Mouse (Mus musculus): ENCODE measurements around the gene Zbtb46. TPM values are rescaled to one million over a fixed set of nuclear protein-coding genes. Genes with fewer than 3 reads are reported as not detected.

The Zbtb46 gene
- polyA plus RNA-seq, 1 experiment: 9.7 TPM

DNA sequence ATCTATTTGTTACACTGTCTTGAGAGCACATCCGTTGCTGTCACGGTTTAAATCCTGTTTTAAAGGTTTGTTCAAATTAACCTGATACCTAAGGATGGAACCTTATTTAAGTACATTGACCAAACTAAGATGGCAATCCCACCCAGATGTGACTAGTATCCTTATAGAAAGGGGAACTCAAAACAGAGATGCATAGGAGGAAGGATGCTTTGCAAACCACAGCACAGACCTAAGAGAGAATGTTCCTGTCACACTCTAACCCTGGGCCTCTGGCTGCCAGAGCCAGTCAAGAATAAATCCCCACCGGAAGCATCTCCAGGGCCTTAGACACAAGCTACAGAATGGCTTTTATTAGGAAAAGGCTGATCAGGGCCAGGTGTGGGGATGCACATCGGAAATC is 21.1 kb downstream of the Zbtb46 start:
- H3K27ac ChIP-seq (ENCODE audit: control insufficient read depth, insufficient read depth, low read depth, low read length, poor library complexity): no peak overlapping the region
- WGBS: 69% methylated on average over 4 of the region's 4 CpGs
- H3K4me1 ChIP-seq (ENCODE audit: control insufficient read depth, insufficient read depth, low read length): no peaks in the 10 kb centered on the region
- no peak overlapping the region for H3K4me3 ChIP-seq (replicated peaks; ENCODE audit: control insufficient read depth, low read depth, low read length)
- TF ChIP-seq CTCF (IDR thresholded peaks at IDR 0.05; ENCODE audit: control insufficient read depth, insufficient read depth, low read length) (no peak), POLR2A (IDR thresholded peaks at IDR 0.05; ENCODE audit: borderline replicate concordance, control insufficient read depth, low read depth, low read length) (no peak)

DNA sequence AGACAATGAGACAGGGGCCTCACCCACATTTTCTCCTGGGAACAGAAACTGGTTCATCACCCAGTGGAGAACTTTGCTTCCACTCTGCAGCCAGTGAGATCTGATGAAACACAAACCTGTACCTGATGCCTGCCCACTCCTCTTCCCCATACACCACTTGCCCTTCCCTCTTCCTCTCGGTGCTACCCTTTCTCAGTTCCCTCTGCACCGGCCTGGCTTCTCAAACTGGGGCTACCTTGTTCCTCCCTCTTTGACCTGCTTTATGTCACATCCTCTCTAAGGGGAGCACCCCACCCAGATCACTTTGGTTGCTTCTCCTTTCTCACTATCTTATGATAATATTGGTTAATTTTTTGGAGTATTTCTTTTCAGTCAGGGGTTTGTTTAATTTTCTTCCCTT is 23.0 kb downstream of the Zbtb46 start:
- H3K4me1 ChIP-seq (ENCODE audit: control insufficient read depth, insufficient read depth, low read length): no peaks in the 10 kb centered on the region
- no peak overlapping the region for H3K4me3 ChIP-seq (replicated peaks; ENCODE audit: control insufficient read depth, low read depth, low read length)
- 16% methylated on average over 2 of the region's 2 CpGs for WGBS
- TF ChIP-seq CTCF (IDR thresholded peaks at IDR 0.05; ENCODE audit: control insufficient read depth, insufficient read depth, low read length) (no peak), POLR2A (IDR thresholded peaks at IDR 0.05; ENCODE audit: borderline replicate concordance, control insufficient read depth, low read depth, low read length) (no peak)
- H3K27ac ChIP-seq (ENCODE audit: control insufficient read depth, insufficient read depth, low read depth, low read length, poor library complexity): no peak overlapping the region

DNA sequence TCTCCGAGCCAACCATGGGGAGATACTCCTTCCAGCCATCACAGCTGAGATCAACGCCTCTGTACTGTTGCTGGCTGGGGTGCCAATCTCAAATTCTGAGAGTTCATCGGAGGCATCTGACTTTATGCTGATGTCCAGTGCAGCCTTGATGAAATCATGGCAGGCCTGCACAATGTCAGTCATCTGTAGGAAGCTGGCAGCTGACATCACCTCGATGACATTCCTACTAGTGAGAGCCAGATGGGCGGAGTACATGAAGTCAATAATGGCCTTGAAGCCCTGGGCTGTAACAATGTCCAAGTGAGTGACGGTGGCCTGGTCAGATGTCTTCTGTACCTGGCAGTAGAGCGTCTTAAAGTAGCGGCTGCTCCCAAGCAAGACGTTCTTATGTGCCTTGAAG is 35.4 kb downstream of the Zbtb46 start:
- no peak for TF ChIP-seq CTCF (IDR thresholded peaks at IDR 0.05; ENCODE audit: control insufficient read depth, insufficient read depth, low read length)
- no peak for TF ChIP-seq POLR2A (IDR thresholded peaks at IDR 0.05; ENCODE audit: borderline replicate concordance, control insufficient read depth, low read depth, low read length)
- Histone ChIP-seq H3K4me3 (replicated peaks; ENCODE audit: control insufficient read depth, low read depth, low read length) (no peak overlapping the region), H3K4me1 (ENCODE audit: control insufficient read depth, insufficient read depth, low read length) (peaks cover 1% of the 10 kb centered on the region; the same call in 1 of the 2 replicates), H3K27ac (ENCODE audit: control insufficient read depth, insufficient read depth, low read depth, low read length, poor library complexity) (no peak overlapping the region)
- 88% methylated on average over 9 of the region's 9 CpGs for WGBS

DNA sequence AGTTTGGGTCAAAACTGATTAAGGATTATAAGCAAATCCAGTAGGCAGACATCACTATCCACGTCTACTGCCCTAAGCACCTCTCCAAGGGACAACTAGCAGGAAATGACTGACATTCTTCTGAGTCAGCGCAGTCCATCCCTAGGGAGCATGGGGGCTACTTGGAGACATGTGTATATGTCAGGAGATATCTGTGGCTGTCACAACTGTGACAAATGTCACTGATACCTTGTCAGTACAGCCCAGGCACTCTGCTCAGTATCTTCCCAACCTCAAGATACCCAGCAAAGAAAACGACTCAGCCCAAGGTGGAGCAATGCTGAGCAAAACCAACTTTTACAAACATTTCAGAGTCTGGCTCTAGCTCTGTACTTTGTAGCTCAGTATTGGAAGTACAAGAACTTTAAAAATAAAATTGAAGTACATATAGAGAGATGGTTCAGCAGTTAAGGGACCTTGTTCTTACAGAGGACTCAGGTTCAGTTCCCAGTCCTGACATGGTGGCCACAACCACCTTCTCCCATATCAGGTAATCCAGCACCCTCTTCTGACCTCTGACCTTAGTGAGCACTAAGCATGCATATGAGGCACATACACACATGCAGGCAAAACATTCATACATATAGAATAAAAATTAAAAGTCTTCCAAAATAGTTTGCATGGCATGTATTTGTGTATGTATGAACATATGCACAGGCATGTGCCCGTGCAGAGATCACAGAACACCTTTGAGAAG is 38.2 kb downstream of the Zbtb46 start:
- TF ChIP-seq POLR2A (IDR thresholded peaks at IDR 0.05; ENCODE audit: borderline replicate concordance, control insufficient read depth, low read depth, low read length) (no peak), CTCF (IDR thresholded peaks at IDR 0.05; ENCODE audit: control insufficient read depth, insufficient read depth, low read length) (no peak)
- Histone ChIP-seq H3K27ac (ENCODE audit: control insufficient read depth, insufficient read depth, low read depth, low read length, poor library complexity) (no peak overlapping the region), H3K4me1 (ENCODE audit: control insufficient read depth, insufficient read depth, low read length) (peaks cover 1% of the 10 kb centered on the region; the same call in 1 of the 2 replicates), H3K4me3 (replicated peaks; ENCODE audit: control insufficient read depth, low read depth, low read length) (no peak overlapping the region)
- 59% methylated on average over 4 of the region's 4 CpGs for whole genome bisulfite sequencing

DNA sequence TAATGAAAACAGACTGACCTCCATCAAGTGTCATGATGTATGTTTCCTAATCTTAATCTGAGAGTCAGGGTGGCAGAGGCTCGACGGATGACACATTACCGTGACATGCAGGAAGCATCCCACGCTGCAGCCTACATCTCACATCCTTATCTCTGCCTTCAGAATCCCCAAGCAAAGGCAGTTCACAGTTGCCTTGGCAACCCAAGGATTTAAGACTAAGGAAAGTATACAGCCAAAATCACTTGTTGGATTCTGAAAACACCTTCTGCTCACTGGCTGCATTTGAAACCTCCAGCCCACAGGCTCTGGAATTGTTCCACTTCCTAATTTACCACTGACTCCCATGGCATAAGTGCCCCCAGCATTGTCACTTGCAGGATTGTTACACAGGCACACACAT is 38.8 kb downstream of the Zbtb46 start:
- Histone ChIP-seq H3K4me1 (ENCODE audit: control insufficient read depth, insufficient read depth, low read length) (peaks cover 1% of the 10 kb centered on the region; the same call in 1 of the 2 replicates), H3K4me3 (replicated peaks; ENCODE audit: control insufficient read depth, low read depth, low read length) (no peak overlapping the region), H3K27ac (ENCODE audit: control insufficient read depth, insufficient read depth, low read depth, low read length, poor library complexity) (no peak overlapping the region)
- WGBS: 57% methylated on average over 4 of the region's 4 CpGs
- TF ChIP-seq POLR2A (IDR thresholded peaks at IDR 0.05; ENCODE audit: borderline replicate concordance, control insufficient read depth, low read depth, low read length) (no peak), CTCF (IDR thresholded peaks at IDR 0.05; ENCODE audit: control insufficient read depth, insufficient read depth, low read length) (no peak)

DNA sequence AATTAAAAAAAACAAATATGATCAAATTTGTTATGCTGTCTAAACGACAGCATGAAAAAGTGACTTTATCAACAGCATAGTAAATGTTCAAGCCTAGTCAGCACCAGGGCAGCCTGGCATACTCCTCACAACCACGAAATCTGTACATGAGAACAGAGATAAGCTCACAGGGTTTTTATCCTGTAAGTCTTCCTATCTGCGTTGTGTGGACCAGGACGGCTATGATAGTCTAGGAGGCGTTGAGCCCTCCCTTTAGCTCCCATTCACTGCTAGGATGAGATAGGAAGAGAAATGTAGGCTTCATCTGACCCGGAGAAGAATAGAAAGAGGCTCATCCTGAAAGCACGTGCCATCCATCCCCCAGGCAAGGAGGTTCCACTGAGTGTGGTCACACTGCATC is 39.9 kb downstream of the Zbtb46 start:
- H3K27ac ChIP-seq (ENCODE audit: control insufficient read depth, insufficient read depth, low read depth, low read length, poor library complexity): no peak overlapping the region
- 53% methylated on average over 7 of the region's 7 CpGs for WGBS
- no peak overlapping the region for H3K4me3 ChIP-seq (replicated peaks; ENCODE audit: control insufficient read depth, low read depth, low read length)
- H3K4me1 ChIP-seq (ENCODE audit: control insufficient read depth, insufficient read depth, low read length): peaks cover 1% of the 10 kb centered on the region; the same call in 1 of the 2 replicates
- TF ChIP-seq POLR2A (IDR thresholded peaks at IDR 0.05; ENCODE audit: borderline replicate concordance, control insufficient read depth, low read depth, low read length) (no peak), CTCF (IDR thresholded peaks at IDR 0.05; ENCODE audit: control insufficient read depth, insufficient read depth, low read length) (no peak)

DNA sequence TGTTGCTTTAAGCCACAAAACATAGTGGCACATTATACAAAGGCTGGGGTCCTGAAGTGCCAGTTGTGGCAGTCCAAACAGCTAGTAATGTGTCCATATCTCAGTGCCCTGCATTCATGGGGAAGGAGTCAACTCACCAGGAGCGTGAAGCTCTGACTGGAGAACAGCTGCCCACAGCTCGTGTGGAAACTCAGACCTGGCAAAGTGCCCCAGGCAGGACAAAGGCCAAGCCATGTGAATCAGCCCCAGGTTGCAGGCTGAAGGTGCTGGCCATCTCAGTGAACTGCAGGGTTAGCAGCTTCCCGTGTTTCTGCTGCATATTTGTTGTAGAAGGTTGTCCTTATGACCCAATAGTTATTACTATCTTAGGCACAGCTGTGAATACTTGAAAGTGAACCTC is 43.3 kb downstream of the Zbtb46 start:
- Histone ChIP-seq H3K27ac (ENCODE audit: control insufficient read depth, insufficient read depth, low read depth, low read length, poor library complexity) (no peak overlapping the region), H3K4me1 (ENCODE audit: control insufficient read depth, insufficient read depth, low read length) (peaks cover 1% of the 10 kb centered on the region; the same call in 1 of the 2 replicates), H3K4me3 (replicated peaks; ENCODE audit: control insufficient read depth, low read depth, low read length) (no peak overlapping the region)
- 33% methylated on average over 3 of the region's 3 CpGs for WGBS
- TF ChIP-seq POLR2A (IDR thresholded peaks at IDR 0.05; ENCODE audit: borderline replicate concordance, control insufficient read depth, low read depth, low read length) (no peak), CTCF (IDR thresholded peaks at IDR 0.05; ENCODE audit: control insufficient read depth, insufficient read depth, low read length) (no peak)

DNA sequence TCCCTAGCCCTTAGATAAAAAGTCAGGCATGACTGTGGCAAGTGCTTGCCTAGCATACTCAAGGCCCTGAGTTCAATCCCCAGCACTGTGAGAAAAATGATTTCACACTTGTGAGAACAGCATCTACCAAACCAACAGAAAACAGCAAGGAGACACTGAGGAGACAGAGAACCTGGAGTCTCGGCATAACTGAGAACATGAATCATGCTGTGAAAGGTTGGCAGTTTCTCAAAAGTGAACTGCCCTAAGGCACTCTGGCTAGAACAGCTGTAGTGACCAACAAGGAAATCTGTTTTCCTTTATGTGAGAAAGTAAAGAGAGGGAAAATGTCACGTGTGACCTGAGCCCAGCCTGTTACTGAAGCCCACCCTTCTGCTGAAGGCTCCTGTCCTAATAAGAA is 46.1 kb downstream of the Zbtb46 start:
- 63% methylated on average over 2 of the region's 2 CpGs for WGBS
- H3K27ac ChIP-seq (ENCODE audit: control insufficient read depth, insufficient read depth, low read depth, low read length, poor library complexity): no peak overlapping the region

More for the DNA sequence above, 46.1 kb downstream of the Zbtb46 start:
- no peaks in the 10 kb centered on the region for H3K4me1 ChIP-seq (ENCODE audit: control insufficient read depth, insufficient read depth, low read length)
- no peak overlapping the region for H3K4me3 ChIP-seq (replicated peaks; ENCODE audit: control insufficient read depth, low read depth, low read length)
- no peak for TF ChIP-seq CTCF (IDR thresholded peaks at IDR 0.05; ENCODE audit: control insufficient read depth, insufficient read depth, low read length)
- TF ChIP-seq POLR2A (IDR thresholded peaks at IDR 0.05; ENCODE audit: borderline replicate concordance, control insufficient read depth, low read depth, low read length): no peak

Data from bone marrow, adult 2 months (tissue).